Mouse (Mus musculus) layer of hippocampus, postnatal 14 days (tissue): ENCODE measurements around the gene Mmgt2. TPM values are rescaled to one million over a fixed set of nuclear protein-coding genes. Genes with fewer than 3 reads are reported as not detected.
A peak's percentile ranks its signal among the peaks of the same experiment; 100 is the strongest.

Experiments
- DNase-seq, 2 experiments: peaks; one replicate each; pipeline ENCODE4 v3.0.0; 2021 to 2022; ENCODE audit warnings: low spot score in 2 of 2, mixed read lengths in 1 of 2
- total RNA-seq, 2 experiments: library from RNA; stranded (reverse); gene quantifications; 2 replicates each; pipeline ENCODE4 v1.2.3; 2021

The Mmgt2 gene
- total RNA-seq, 2 experiments from 2014 or later = 14.8 to 17.2 TPM

GRCm38 (mm10) chr11:62693299-62694184 is 45.1 kb downstream of the Mmgt2 start:
- peak; percentile 17 to 41 for DNase-seq

- DNase-seq = no peak
Observed at GRCm38 (mm10) chr11:62695126-62695525, 46.7 kb downstream of the Mmgt2 start.

- no peak for DNase-seq
Observed at GRCm38 (mm10) chr11:62699749-62700148, 51.3 kb downstream of the Mmgt2 start.

GRCm38 (mm10) chr11:62701218-62701617 is 52.8 kb downstream of the Mmgt2 start:
- no peak for DNase-seq

- DNase-seq = no peak
Observed at GRCm38 (mm10) chr11:62706141-62706540, 57.7 kb downstream of the Mmgt2 start.

- no peak for DNase-seq
Observed at GRCm38 (mm10) chr11:62708252-62708651, 59.8 kb downstream of the Mmgt2 start.

- no peak for DNase-seq
Observed at GRCm38 (mm10) chr11:62710657-62711056, 62.2 kb downstream of the Mmgt2 start.

Other genes with a start within 250 kb of the Mmgt2 start
- gene Pigl, start 190.2 kb upstream of the Mmgt2 start, total RNA-seq = 1 to 10 TPM; 6.6 to 7.1 TPM
- 100 to 1,000 TPM; 267 to 274 TPM for gene Ncor1, start 190.1 kb upstream of the Mmgt2 start, total RNA-seq
- gene Cenpv, start 109.4 kb upstream of the Mmgt2 start, total RNA-seq = 10 to 100 TPM; 37.4 to 38.5 TPM
- 1,000 to 10,000 TPM; 1,675 to 1,723 TPM for gene Ubb, start 97.5 kb upstream of the Mmgt2 start, total RNA-seq
- gene Trpv2, start 74.2 kb upstream of the Mmgt2 start, total RNA-seq = 10 to 100 TPM; 18.4 to 21.5 TPM
- 10 to 100 TPM in 1 of 2 experiments, 1 to 10 TPM in 1; 9.5 to 11.3 TPM for gene Lrrc75a, start 141 bp upstream of the Mmgt2 start, total RNA-seq
- gene Zfp287, start 83.2 kb downstream of the Mmgt2 start, total RNA-seq = 10 to 100 TPM; 15.2 to 16.7 TPM
- gene Gm10428, start 104.4 kb downstream of the Mmgt2 start, total RNA-seq = not detected
- gene Zfp286, start 140.8 kb downstream of the Mmgt2 start, total RNA-seq = 10 to 100 TPM; 21.3 to 21.5 TPM
- gene Trim16, start 171.6 kb downstream of the Mmgt2 start, total RNA-seq = 1 to 10 TPM; 3.9 to 4.0 TPM
- 1 to 10 TPM in 1 of 2 experiments, under 1 TPM in 1; 0.62 to 1.5 TPM for gene Fbxw10, start 198.4 kb downstream of the Mmgt2 start, total RNA-seq
- 10 to 100 TPM; 24.8 to 26.2 TPM for gene Tvp23b, start 230.8 kb downstream of the Mmgt2 start, total RNA-seq